Mouse (Mus musculus) liver, embryonic 12.5 days (tissue): ENCODE results near the gene Cacnb2. TPM values are rescaled to one million over a fixed set of nuclear protein-coding genes. Genes with fewer than 3 reads are reported as not detected.

Experiments used
- ATAC-seq: fragments of 200-750 bp; cut with Nextera tagmentation; 2 replicates; pipeline ENCODE4 v1.8.0; 2017; ENCODE audit warnings: moderate number of reproducible peaks, mild to moderate bottlenecking, moderate library complexity
- H3K27ac ChIP-seq: fragments of 300-500 bp; sonication (generic); 2 replicates; pipeline ENCODE4 v1.5.1; 2016; ENCODE audit warnings: mild to moderate bottlenecking
- H3K27me3 ChIP-seq: fragments of 300-500 bp; sonication (generic); replicated peaks from 2 replicates; pipeline ENCODE4 v1.6.1; 2016; ENCODE audit warnings: mild to moderate bottlenecking, moderate library complexity
- H3K36me3 ChIP-seq: fragments of 300-500 bp; sonication (generic); 2 replicates; pipeline ENCODE4 v1.6.1; 2016; ENCODE audit warnings: mild to moderate bottlenecking, moderate library complexity
- H3K4me1 ChIP-seq: fragments of 300-500 bp; sonication (generic); 2 replicates; pipeline ENCODE4 v1.6.1; 2016
- H3K4me2 ChIP-seq: fragments of 300-500 bp; sonication (generic); 2 replicates; pipeline ENCODE4 v1.6.1; 2016; ENCODE audit warnings: mild to moderate bottlenecking, moderate library complexity
- H3K4me3 ChIP-seq: fragments of 300-500 bp; sonication (generic); 2 replicates; pipeline ENCODE4 v1.5.1; 2016; ENCODE audit warnings: mild to moderate bottlenecking, moderate library complexity
- H3K9ac ChIP-seq: fragments of 300-500 bp; sonication (generic); 2 replicates; pipeline ENCODE4 v1.6.1; 2016; ENCODE audit warnings: mild to moderate bottlenecking, moderate library complexity
- H3K9me3 ChIP-seq: fragments of 300-500 bp; sonication (generic); replicated peaks from 2 replicates; pipeline ENCODE4 v1.6.1; 2016; ENCODE audit warnings: mild to moderate bottlenecking, moderate library complexity
- WGBS: fragments of 180-500 bp; shearing (Covaris S2); methylation state at CpG from one replicate; pipeline ENCODE4 v1.1.7; 2016; ENCODE audit not compliant: insufficient replicate concordance; 5-methylcytosine and 5-hydroxymethylcytosine counted together
- polyA plus RNA-seq: library from polyadenylated mRNA; unstranded; fragments of >200 nt; fragmentation: Nextera tagmentation; extraction: Ambion mirVana; gene quantifications from 2 replicates; pipeline ENCODE4 v1.2.1, GENCODE M21; 2016

The Cacnb2 gene
- polyA plus RNA-seq, 1 experiment from 2014 or later = 0.39 TPM

GRCm38 (mm10) chr2:14738927-14739326, 136.0 kb downstream of the Cacnb2 start:
- Histone ChIP-seq H3K36me3 (no peaks in the 10 kb centered on the region), H3K27me3 (no peaks in the 10 kb centered on the region), H3K4me3 (no peak overlapping the region), H3K4me2 (no peak overlapping the region), H3K4me1 (no peaks in the 10 kb centered on the region), H3K9ac (no peak overlapping the region), H3K27ac (no peak overlapping the region), H3K9me3 (no peaks in the 10 kb centered on the region)
- no peak for ATAC-seq
- 56% methylated on average over 9 of the region's 9 CpGs for WGBS

GRCm38 (mm10) chr2:14739510-14739909, 136.6 kb downstream of the Cacnb2 start:
- 80% methylated on average over 15 of the region's 15 CpGs for WGBS

GRCm38 (mm10) chr2:14740359-14740758, 137.5 kb downstream of the Cacnb2 start:
- WGBS = 83% methylated on average over 7 of the region's 7 CpGs

More at GRCm38 (mm10) chr2:14739510-14739909, 136.6 kb downstream of the Cacnb2 start:
- Histone ChIP-seq H3K27ac (no peak overlapping the region), H3K4me2 (no peak overlapping the region), H3K4me3 (no peak overlapping the region), H3K9ac (no peak overlapping the region), H3K9me3 (no peaks in the 10 kb centered on the region), H3K4me1 (no peaks in the 10 kb centered on the region), H3K36me3 (no peaks in the 10 kb centered on the region), H3K27me3 (no peaks in the 10 kb centered on the region)
- no peak for ATAC-seq

GRCm38 (mm10) chr2:14744761-14745160, 141.9 kb downstream of the Cacnb2 start:
- H3K27ac ChIP-seq = no peak overlapping the region
- ATAC-seq = no peak
- no peaks in the 10 kb centered on the region for H3K36me3 ChIP-seq
- no peak overlapping the region for H3K9ac ChIP-seq
- H3K9me3 ChIP-seq = no peaks in the 10 kb centered on the region
- no peak overlapping the region for H3K4me3 ChIP-seq
- no peaks in the 10 kb centered on the region for H3K4me1 ChIP-seq
- 76% methylated on average over 1 of the region's 1 CpGs for WGBS
- no peak overlapping the region for H3K4me2 ChIP-seq
- H3K27me3 ChIP-seq = no peaks in the 10 kb centered on the region

More at GRCm38 (mm10) chr2:14740359-14740758, 137.5 kb downstream of the Cacnb2 start:
- H3K4me2 ChIP-seq = no peak overlapping the region
- no peak overlapping the region for H3K27ac ChIP-seq
- no peak overlapping the region for H3K9ac ChIP-seq
- no peaks in the 10 kb centered on the region for H3K27me3 ChIP-seq
- no peak for ATAC-seq
- no peaks in the 10 kb centered on the region for H3K9me3 ChIP-seq
- H3K36me3 ChIP-seq = no peaks in the 10 kb centered on the region
- no peaks in the 10 kb centered on the region for H3K4me1 ChIP-seq
- H3K4me3 ChIP-seq = no peak overlapping the region

GRCm38 (mm10) chr2:14762846-14763245, 160.0 kb downstream of the Cacnb2 start:
- Histone ChIP-seq H3K27ac (no peak overlapping the region), H3K4me3 (no peak overlapping the region), H3K27me3 (no peaks in the 10 kb centered on the region), H3K4me1 (no peaks in the 10 kb centered on the region), H3K9me3 (no peaks in the 10 kb centered on the region), H3K9ac (no peak overlapping the region), H3K36me3 (no peaks in the 10 kb centered on the region), H3K4me2 (no peak overlapping the region)
- ATAC-seq = no peak
- 68% methylated on average over 4 of the region's 4 CpGs for WGBS

GRCm38 (mm10) chr2:14763931-14764330, 161.0 kb downstream of the Cacnb2 start:
- Histone ChIP-seq H3K36me3 (no peaks in the 10 kb centered on the region), H3K27me3 (no peaks in the 10 kb centered on the region), H3K4me3 (no peak overlapping the region), H3K27ac (no peak overlapping the region), H3K4me1 (no peaks in the 10 kb centered on the region), H3K4me2 (no peak overlapping the region), H3K9ac (no peak overlapping the region), H3K9me3 (no peaks in the 10 kb centered on the region)
- 74% methylated on average over 6 of the region's 6 CpGs for WGBS
- no peak for ATAC-seq

- 76% methylated on average over 1 of the region's 1 CpGs for WGBS
- Histone ChIP-seq H3K27me3 (no peaks in the 10 kb centered on the region), H3K9ac (no peak overlapping the region), H3K9me3 (no peaks in the 10 kb centered on the region), H3K36me3 (no peaks in the 10 kb centered on the region), H3K27ac (no peak overlapping the region), H3K4me1 (no peaks in the 10 kb centered on the region), H3K4me3 (no peak overlapping the region), H3K4me2 (no peak overlapping the region)
- no peak for ATAC-seq
Observed at GRCm38 (mm10) chr2:14769448-14769847, 166.6 kb downstream of the Cacnb2 start.

GRCm38 (mm10) chr2:14770635-14771034, 167.7 kb downstream of the Cacnb2 start:
- no peak overlapping the region for H3K27ac ChIP-seq
- no peaks in the 10 kb centered on the region for H3K36me3 ChIP-seq
- no peak overlapping the region for H3K4me2 ChIP-seq
- H3K9ac ChIP-seq = no peak overlapping the region
- WGBS = 53% methylated on average over 4 of the region's 4 CpGs
- no peaks in the 10 kb centered on the region for H3K9me3 ChIP-seq
- H3K27me3 ChIP-seq = no peaks in the 10 kb centered on the region
- no peak overlapping the region for H3K4me3 ChIP-seq
- no peaks in the 10 kb centered on the region for H3K4me1 ChIP-seq
- ATAC-seq = no peak

GRCm38 (mm10) chr2:14774375-14774774, 171.5 kb downstream of the Cacnb2 start:
- no peak for ATAC-seq
- WGBS = 37% methylated on average over 1 of the region's 1 CpGs

GRCm38 (mm10) chr2:14774857-14775495, 172.1 kb downstream of the Cacnb2 start:
- WGBS = 53% methylated on average over 3 of the region's 3 CpGs
- Histone ChIP-seq H3K9me3 (no peaks in the 10 kb centered on the region), H3K4me3 (no peak overlapping the region), H3K4me1 (no peaks in the 10 kb centered on the region), H3K27me3 (no peaks in the 10 kb centered on the region), H3K9ac (no peak overlapping the region), H3K36me3 (no peaks in the 10 kb centered on the region), H3K27ac (no peak overlapping the region), H3K4me2 (no peak overlapping the region)
- no peak for ATAC-seq

More at GRCm38 (mm10) chr2:14774375-14774774, 171.5 kb downstream of the Cacnb2 start:
- Histone ChIP-seq H3K9ac (no peak overlapping the region), H3K9me3 (no peaks in the 10 kb centered on the region), H3K4me2 (no peak overlapping the region), H3K36me3 (no peaks in the 10 kb centered on the region), H3K4me1 (no peaks in the 10 kb centered on the region), H3K27ac (no peak overlapping the region), H3K27me3 (no peaks in the 10 kb centered on the region), H3K4me3 (no peak overlapping the region)

- H3K9ac ChIP-seq = no peak overlapping the region
- no peaks in the 10 kb centered on the region for H3K36me3 ChIP-seq
- no peak overlapping the region for H3K4me3 ChIP-seq
- H3K4me2 ChIP-seq = no peak overlapping the region
- H3K9me3 ChIP-seq = no peaks in the 10 kb centered on the region
- no peak overlapping the region for H3K27ac ChIP-seq
- H3K27me3 ChIP-seq = no peaks in the 10 kb centered on the region
- 77% methylated on average over 2 of the region's 2 CpGs for WGBS
- H3K4me1 ChIP-seq = no peaks in the 10 kb centered on the region
- ATAC-seq = no peak
Observed at GRCm38 (mm10) chr2:14787983-14788382, 185.1 kb downstream of the Cacnb2 start.

GRCm38 (mm10) chr2:14801446-14802046, 198.7 kb downstream of the Cacnb2 start:
- WGBS = 77% methylated on average over 4 of the region's 4 CpGs

More at GRCm38 (mm10) chr2:14801446-14802046, 198.7 kb downstream of the Cacnb2 start:
- Histone ChIP-seq H3K27me3 (no peaks in the 10 kb centered on the region), H3K36me3 (no peaks in the 10 kb centered on the region), H3K4me2 (no peak overlapping the region), H3K4me3 (no peak overlapping the region), H3K9ac (no peak overlapping the region), H3K4me1 (no peaks in the 10 kb centered on the region), H3K9me3 (no peaks in the 10 kb centered on the region), H3K27ac (no peak overlapping the region)
- ATAC-seq = no peak
